Mouse (Mus musculus): ENCODE measurements around the gene Tcea3.

DNA sequence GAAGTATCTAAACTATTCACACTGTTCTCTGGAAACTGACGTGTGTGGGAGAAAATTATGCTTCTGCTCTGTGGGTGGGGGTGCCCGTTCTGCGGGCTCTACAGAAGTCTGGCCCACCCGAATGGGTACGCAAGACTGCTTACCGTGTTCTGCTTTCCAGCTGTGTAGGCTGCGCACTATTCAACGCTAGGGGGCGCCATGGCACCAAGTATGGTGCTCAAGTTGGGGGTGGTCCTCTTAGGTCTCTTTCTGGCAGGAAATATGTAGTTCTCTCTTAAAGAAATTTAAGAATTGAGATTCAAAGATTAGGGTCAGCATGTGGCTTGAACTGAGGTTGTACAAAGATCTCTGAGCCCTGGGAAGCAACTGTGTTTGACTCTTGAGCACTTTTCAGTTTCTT lies 45.0 kb upstream of the Tcea3 start:
- TF ChIP-seq CTCF (IDR thresholded peaks at IDR 0.05; ENCODE audit: low read depth, low read length) (peak; percentile 97), POLR2A (IDR thresholded peaks at IDR 0.05; ENCODE audit: insufficient read depth, low read length) (no peak)
